Mouse (Mus musculus) heart, postnatal 36 days (tissue): ENCODE results near the gene Arntl. TPM values are rescaled to one million over a fixed set of nuclear protein-coding genes. Genes with fewer than 3 reads are reported as not detected.

Experiments used
- DNase-seq, 2 experiments: peaks; one replicate each; pipeline ENCODE4 v3.0.0; 2021 to 2022
- intact Hi-C: fragments of 180-260 bp; cut with DNase I; formaldehyde crosslinking; loops from one replicate; pipeline ENCODE4 v1.15.1; 2025
- total RNA-seq, 2 experiments: library from RNA; stranded (reverse); gene quantifications; 2 replicates each; pipeline ENCODE4 v1.2.3; 2021

The Arntl gene
- total RNA-seq, result 10 to 100 TPM in 1 of 2 experiments, 1 to 10 TPM in 1; 3.8 to 12.9 TPM

DNA sequence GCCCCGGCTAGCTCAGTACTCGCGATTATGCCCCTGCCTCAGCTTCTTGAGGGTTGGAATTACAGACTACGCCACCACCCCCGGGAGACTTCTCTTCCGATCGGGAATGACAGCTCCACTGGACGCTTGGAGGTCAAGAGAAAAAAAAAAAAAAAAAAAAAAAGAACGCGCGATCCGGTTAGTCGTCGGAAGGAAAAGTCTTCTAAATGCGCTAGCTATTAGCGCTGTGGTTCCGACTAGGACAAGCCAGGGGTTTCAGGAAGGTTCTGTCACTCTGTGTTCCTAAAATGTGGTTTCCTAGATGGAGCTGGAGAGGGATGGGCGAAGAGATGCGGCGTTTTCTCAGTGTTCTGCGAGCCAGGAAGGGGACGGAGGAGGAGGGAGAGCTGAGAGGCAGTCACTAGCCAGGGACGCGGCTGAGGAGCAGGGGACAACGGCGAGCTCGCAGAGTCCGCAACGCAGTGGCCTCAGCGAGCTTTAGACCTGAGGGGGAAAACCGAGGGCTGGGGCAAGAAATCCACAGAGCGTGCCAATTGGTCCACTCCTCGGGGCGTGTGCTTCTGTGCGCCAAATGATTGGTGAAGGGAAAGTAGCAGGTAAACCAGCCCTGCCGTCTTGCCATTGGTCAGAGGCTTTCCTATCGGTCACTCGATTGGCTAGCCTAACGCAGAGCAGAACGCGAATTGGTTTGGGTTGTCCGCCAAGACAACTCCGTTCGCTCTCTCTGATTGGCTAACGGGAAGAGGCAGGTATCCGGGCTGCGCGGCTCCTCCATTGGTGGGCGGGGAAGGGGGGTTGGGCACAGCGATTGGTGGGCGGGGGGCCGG lies at the start of gene Arntl:
Arntl (plus strand) TSS at position 822 of the 827 bp plus-strand sequence.
- intact Hi-C loops, result loop anchor here (2.0 to 5.0 kb wide), 2 partner anchors 40 to 160 kb away; partner anchors contain the start of gene Btbd10
- DNase-seq, result peak; percentile 88 to 90

DNA sequence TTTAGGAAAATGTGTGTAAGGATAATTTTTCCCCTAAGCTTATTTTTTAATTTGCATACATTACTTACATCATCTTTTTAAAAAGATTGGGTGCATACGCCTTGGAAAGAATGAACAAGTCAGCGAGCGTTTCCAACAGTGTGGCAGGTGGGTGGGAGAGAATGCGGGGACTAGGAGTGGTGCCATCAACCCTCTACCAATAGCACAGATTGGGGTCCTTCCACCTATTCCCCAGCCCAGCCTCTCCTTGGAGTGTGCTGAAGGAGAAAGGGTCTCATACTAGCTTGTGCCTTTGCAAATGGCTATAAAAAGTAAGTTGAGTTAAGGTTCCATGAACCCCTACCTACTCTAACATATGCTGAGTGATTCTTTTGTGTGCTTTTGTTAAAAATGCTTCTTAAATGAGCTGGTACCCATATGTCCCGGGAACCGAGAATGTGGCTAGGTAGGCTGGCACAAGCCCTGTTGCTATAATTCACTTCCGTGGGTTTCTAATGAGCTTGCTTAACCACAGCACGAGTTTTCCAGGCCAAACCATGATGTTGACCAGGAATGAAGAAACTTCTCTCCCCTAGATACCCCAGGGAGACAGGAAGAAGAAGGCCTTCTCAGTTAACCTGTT lies 46.1 kb upstream of the Arntl start:
- DNase-seq, result no peak
- intact Hi-C loops, result no loop called here

DNA sequence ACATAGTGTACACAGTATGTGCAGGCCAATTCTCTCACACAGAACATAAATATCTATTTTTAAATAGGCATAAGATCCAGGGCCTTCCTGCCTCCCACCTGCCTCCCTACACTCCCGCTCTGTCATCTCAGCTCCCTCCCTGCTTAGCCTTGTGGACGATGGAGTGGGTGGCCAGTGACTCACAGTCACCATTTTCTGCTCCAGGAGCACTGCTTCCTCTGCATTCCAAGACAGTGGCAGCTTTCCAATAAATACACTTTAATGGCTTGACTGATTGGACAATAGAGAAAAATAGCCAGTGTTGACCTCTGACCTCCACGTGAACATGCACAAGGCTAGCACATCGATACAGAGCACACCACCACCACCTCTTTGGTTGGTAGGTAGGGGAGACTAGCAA lies 42.5 kb upstream of the Arntl start:
- intact Hi-C loops, result no loop called here
- DNase-seq, result no peak

DNA sequence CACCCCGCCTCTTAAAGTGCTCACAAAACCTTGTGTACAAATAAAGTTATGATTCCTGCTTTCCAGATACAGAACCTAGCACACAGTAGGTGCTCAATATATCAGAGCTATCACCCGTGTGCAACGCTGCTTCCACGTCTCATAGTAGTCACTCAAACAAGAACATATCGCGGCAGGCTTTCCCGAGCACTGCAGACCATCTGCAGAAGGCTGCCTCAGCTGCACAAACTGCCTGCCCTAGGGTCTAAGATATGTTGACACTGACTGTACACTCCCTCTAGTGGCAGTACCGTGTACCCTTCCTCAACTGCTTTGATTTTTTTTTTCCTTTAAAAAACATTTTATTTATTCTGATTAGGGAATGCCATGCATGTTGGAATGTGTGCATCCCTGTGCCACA lies 40.2 kb upstream of the Arntl start:
- intact Hi-C loops, result loop anchor here (1.0 to 2.0 kb wide), 4 partner anchors 20 to 84 kb away; partner anchors contain the start of gene Arntl
- peak; percentile 28 to 48 for DNase-seq

DNA sequence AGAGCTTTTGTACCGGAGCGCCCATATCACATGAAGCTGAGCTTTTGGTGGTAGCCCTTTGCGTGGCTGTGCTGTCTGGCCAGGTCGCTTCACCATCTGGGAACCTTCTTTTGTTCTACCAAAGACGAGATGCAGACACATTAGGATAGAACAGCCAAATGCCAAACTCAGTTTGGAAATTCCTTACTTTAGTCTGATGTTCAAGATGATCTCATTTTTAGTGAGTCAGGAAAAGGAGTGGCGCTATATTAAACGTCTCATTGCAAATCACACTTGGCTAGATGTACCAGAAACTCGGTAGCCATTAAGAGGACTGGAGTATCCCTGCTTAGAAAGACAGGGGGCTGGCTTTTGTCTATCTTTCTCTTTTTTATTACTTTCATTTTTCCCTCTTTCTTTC lies 38.7 kb upstream of the Arntl start:
- DNase-seq, result no peak
- intact Hi-C loops, result no loop called here

DNA sequence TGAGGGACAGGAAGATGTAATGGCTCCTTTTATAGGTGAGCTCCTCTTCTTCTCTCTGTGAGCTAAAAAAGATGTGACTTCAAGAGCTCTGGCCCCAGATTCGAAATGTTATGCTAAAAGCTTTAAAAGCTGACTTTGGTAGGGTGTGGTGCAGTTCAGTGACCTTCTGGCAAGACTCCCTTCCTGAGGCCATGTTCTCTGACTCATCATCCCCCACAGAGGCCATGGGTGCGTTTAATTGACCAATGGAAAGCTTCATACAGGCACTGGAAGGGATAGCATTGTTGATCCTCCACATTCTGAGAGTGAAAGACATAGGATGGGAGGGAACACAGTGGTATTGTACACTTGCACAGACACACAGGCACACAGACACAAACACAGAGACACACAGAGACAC lies 34.8 kb upstream of the Arntl start:
- peak in 1 of 2 experiments; percentile 33 for DNase-seq
- intact Hi-C loops, result no loop called here

DNA sequence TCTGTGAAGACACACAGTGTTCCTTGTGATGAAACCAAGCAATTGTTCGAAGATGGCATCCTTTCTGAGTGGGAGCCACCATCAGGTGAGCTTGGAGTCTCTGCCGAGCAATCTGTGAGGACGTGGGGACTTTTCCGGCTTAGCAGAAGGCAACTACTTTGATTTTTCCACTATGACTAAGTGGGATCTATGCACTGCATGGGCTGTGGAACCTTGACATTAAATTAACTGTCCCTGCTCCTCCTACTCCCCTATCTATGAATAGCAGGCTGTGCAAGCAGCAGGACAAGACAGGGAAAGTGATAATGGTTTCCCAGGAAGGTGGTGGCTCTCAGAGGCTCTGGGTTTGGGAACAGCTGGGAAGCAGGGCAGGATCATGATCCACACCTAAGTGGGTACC lies 31.8 kb upstream of the Arntl start:
- DNase-seq, result no peak
- intact Hi-C loops, result no loop called here

DNA sequence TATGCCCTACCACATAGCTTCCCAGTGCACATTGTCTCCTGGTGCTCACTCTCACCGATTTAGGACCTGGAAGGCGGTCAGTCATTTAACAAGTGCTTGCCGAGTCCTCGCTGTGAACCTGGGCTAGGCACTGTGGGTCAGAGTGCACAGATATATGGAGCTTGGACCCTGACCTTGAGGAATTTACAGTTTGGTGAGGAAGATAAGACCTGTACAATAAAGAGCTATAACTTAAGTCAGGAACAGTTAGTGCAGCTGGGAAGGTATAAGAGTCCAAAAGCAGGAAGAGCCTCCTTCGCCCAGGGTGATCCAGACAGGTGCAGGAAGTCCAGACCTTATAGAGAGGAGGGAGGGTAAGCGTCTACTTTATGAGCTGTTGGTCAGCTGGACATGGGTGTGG lies 29.2 kb upstream of the Arntl start:
- DNase-seq, result no peak
- intact Hi-C loops, result no loop called here

DNA sequence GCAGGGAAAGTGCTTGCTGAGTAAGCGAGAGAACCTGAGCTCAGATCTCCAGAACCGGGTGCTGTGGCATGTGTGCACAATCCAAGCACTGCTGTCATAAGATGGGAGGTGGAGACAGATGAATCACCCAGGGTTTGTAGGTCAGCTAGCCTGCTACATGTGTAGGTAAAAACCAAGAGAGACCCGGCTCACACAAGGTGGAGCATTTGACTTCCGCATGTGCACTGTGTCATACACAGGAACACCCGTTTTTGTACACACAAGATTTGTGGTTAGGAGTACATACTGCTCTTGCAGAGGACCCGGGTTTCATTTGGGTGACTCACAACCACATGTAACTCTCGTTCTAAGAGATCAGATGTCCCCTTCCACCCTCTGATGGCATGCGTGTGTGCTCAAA lies 23.5 kb upstream of the Arntl start:
- intact Hi-C loops, result no loop called here
- DNase-seq, result no peak

DNA sequence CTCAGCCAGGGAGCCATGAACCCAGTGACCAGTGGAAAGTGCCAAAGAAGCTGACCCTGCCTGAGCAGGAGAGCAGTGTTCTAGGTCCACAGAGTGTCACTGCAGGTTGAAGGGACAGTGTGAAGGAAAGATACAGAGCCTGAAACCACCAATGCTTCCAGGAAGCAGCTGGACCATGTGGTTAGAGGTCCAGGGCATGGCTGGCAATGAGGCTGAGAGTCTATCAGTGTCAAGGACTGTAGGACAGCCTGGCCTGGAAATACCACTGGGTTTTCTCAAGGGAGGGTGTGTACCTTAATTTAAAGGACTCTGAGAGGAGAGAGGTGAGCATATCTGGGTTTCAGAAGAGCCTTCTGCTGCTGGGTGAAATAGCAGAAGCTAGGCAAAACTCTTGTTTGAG lies 22.2 kb upstream of the Arntl start:
- DNase-seq, result no peak
- intact Hi-C loops, result no loop called here

DNA sequence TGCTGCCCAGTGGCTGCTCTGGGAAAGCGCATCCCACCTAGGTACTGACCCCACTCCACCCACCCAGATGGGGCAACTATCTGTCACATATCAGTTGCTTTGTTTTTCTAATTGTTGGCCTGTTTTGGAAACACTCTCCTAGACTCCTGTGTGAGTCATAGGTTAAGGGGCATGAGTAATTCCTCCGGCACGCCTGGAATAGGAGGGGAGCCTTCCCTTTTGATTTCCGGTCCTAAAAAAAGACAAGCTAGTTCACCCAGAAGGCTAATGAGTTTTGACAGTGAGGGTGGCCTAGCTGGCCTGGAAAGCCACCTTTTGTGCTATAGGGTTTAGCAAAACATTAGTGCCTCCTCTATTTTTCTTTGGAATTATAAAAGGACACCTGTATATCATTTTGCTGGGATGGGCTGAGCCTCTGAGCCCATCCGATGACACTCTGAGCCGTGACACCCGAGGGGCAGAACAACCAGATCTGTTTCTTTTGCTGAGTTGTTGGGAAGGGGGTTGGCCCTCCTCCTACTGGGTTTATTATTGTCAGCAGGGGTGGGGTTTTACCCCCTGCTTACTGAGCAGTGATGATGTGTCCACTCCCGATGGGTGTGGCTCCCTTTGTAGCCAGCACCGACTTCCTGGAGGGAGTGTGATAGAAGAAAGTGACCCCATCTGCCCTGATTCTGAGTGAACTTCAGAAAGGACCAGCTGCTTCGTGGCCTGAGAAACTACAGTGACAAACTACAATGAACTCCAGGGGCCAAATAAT lies 21.0 kb upstream of the Arntl start:
- intact Hi-C loops, result no loop called here
- DNase-seq, result peak; percentile 32 to 49

DNA sequence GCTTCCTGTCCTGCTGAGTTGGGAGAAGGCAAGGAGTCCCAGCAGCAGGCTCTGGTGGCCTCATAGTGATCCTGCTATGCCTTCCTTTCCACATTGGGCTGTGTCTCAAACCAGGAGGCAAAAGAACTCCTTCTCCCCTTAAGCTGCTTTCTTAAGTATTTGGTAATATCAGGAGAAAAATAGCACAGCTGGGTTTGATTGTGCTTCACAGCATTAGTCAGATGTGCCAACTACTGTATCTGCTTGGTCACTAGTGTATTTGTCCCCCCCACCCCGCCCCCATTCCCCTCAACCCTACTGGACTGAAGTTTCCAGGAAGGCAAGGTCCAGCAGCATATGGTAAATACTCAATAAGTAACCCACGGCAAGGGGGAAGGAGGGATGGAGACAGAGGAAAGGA lies 19.2 kb upstream of the Arntl start:
- DNase-seq, result no peak

DNA sequence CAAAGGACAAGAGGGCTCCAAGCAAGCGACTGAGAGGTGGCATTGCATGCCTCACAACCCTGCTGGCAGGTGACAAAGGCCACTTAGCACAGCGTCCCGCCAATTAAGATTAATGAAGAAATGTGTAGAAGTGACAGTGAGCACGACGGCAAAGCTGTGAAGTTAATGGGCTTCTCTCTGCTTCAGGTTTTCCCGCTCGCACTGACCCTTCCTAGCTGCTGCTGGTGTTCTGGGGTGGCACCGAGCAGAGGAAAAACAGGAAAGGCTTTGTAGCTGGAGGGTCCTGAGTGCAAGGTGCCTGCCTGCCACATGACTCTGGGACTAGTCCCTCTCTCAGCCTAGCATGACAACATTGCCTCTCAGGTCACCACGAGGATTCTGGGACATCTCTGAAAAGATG lies 18.7 kb upstream of the Arntl start:
- no peak for DNase-seq
- intact Hi-C loops, result no loop called here

More for the DNA sequence above, 19.2 kb upstream of the Arntl start:
- intact Hi-C loops, result no loop called here

DNA sequence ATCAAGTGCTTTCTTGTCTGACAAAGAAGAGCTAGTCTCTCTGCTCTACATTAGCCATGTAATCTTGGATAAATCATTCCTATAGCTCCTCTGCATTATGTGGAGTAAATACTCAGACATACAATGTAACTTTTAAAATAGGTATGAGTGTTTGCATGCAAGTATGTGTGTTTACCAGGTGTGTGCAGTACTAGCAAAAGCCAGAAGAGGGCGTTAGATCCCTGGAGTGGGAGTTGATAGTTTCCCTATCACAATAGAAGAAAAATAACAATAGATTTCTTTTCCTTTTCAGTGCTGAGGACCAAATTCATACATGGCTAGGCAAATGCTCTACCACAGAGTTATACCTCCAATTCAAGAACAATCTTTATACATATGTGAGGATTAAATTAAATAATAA lies 15.5 kb upstream of the Arntl start:
- intact Hi-C loops, result no loop called here
- no peak for DNase-seq

DNA sequence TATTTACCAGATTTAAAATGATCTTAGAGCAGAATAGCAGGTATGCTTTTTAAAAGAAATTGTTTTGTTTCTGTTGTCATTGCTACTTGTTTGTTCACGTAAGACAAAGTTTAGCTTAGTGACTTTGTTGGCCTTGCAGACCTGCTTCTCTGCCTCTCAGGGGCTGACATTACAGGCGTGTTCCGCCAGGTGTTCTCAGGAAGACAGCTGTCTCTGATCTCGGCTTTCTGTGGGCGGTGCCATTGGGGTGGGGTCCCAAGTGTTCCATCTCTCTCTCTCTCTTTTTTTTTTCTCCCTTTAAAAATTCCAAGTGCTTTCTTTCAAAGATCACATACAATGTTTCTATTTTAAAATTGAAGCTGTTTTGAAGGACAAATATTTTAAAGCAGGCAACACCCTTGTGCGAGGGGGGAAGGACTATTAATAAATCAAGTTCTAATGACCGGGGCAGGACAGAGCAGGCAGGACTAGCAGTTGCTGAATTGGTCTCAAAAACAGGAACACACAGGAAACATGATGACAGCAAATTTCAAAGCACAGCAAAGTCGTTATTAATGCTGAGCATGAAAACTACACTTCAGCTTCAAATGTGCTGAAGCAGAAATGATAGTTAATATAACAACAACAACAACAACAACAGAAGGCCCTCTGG lies 14.4 kb upstream of the Arntl start:
- no peak for DNase-seq
- intact Hi-C loops, result no loop called here

DNA sequence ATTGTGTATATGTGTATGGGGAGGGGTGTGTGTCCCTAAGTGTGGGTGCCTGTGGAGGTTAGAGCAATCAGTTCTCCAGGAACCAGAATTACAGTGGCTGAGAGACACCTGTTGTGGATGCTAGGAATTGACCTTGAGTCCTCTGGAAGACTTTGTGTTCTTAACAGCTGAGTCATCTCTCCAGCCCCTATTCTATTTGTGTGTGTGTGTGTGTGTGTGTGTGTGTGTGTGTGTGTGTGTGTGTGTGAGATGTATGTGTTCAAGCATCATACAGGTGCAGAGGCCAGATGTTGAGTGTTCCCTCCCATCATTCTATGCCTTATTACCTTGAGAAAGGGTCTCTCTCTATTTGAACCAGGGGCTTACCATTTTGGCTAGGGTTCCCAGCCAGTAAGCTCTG lies 13.4 kb upstream of the Arntl start:
- intact Hi-C loops, result no loop called here
- DNase-seq, result no peak

DNA sequence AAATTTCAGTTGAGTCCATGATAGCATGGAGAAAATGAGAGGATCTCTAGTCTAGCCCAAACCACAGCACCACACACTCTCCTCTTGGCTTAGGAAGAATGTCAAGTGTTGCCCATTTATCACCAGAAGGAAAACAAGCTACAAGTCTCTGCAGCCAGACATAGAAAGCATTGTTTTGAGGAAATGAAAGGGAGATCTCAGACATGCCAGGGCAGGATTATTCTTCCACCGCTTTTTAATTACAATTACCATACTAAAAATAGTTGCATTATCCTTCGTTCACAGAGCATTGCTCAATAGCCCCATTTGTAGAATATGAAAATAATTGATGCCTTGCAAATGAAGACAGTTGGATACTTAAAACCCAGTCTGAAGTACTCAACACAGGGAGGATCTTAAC lies 12.0 kb upstream of the Arntl start:
- intact Hi-C loops, result no loop called here
- no peak for DNase-seq

DNA sequence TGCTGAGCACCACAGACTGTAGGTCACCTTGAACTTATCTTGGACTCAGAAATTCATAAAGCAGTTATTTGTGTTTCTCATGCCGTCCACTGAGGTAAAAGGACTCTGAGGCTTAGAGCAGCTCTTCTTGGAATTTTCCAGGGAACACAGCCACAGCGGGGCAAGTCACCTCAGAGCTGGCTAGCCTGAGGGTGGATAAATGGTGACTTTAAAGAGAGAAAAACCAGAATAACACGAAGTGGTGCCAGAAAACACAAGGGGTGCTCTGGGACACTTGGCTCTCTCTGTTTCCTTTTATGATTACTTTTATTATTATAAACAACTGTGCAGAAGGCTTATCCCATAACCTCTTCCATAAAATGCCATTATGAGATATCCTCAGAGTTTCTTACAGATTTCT lies 11.1 kb upstream of the Arntl start:
- intact Hi-C loops, result no loop called here
- DNase-seq, result no peak

DNA sequence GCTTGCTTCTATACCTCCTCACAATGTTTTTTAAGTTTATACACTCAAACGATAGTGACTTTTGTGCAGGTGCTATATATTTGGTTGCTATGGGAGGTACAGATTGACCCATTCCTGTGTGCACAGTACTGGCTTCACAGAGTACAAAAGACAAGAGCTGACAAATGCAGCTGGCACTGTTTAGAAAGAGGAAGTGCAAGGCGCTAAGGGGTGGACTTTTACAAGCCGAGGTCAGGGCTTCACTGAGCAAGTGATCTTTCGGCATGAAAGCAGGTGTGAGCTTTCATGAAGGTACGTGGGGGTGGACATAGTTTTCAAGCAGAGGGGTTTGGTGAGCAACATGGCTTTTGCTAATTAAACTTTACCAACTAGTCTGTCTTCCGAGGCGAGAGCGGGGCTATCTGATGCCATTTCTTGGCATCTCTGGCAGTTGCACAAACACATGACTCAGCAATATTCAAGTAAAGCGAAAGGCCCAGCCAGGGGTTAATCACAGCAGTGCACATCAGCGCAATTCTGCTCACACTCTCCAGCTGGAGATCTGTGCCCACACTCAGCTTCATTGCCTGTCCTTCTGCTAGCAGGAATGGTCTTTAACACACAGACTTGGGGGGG lies 10.0 kb upstream of the Arntl start:
- intact Hi-C loops, result no loop called here
- DNase-seq, result no peak

DNA sequence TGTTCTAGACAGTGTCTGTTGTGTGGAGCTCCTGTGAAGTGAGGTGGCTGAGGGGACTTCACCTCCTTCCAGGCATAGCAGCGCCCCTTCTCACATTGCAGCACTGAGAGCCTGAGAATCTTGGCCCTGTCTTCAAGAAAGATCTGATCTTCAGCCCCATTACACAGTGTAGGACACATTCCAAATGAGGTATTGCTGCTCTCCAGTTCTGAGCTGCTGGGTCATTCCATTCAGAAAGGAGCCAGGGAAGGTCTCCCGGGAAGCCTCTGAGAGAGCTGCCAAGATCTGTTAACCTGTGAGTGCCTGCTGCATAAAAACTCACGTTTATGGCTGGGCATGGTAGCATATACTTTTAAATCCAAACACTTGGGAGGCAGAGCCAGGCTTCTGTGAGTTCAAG lies 5.7 kb upstream of the Arntl start:
- intact Hi-C loops, result no loop called here

More for the DNA sequence above, 5.7 kb upstream of the Arntl start:
- DNase-seq, result peak in 1 of 2 experiments; percentile 13
